Mouse (Mus musculus): ENCODE measurements around the gene Hck. TPM values are rescaled to one million over a fixed set of nuclear protein-coding genes. Genes with fewer than 3 reads are reported as not detected.

Gene Hck
- polyA plus RNA-seq, 1 experiment from 2014 or later = 1.3 TPM

- H3K9me3 ChIP-seq = no peaks in the 10 kb centered on the region
- WGBS = 60% methylated on average over 7 of the region's 7 CpGs
- no peak overlapping the region for H3K27ac ChIP-seq
- H3K4me1 ChIP-seq = peaks cover 19% of the 10 kb centered on the region
- DNase-seq (ENCODE audit: low spot score) = no peak
- H3K36me3 ChIP-seq = no peaks in the 10 kb centered on the region
- peaks cover 91% of the 10 kb centered on the region for H3K27me3 ChIP-seq (ENCODE audit: insufficient read depth, poor library complexity, severe bottlenecking)
- H3K4me3 ChIP-seq = no peak overlapping the region
These were observed 1.3 kb downstream of the Hck start for GRCm38 (mm10) chr2:153109596-153109995.

GRCm38 (mm10) chr2:153111298-153111697, 3.0 kb downstream of the Hck start:
- WGBS = 78% methylated on average over 7 of the region's 7 CpGs
- peaks cover 19% of the 10 kb centered on the region for H3K4me1 ChIP-seq
- no peak overlapping the region for H3K4me3 ChIP-seq
- no peaks in the 10 kb centered on the region for H3K36me3 ChIP-seq
- peaks cover 74% of the 10 kb centered on the region for H3K27me3 ChIP-seq (ENCODE audit: insufficient read depth, poor library complexity, severe bottlenecking)
- no peaks in the 10 kb centered on the region for H3K9me3 ChIP-seq
- no peak overlapping the region for H3K27ac ChIP-seq
- DNase-seq (ENCODE audit: low spot score) = no peak

- peaks cover 36% of the 10 kb centered on the region for H3K27me3 ChIP-seq (ENCODE audit: insufficient read depth, poor library complexity, severe bottlenecking)
These were observed 7.4 kb downstream of the Hck start for GRCm38 (mm10) chr2:153115679-153116081.

GRCm38 (mm10) chr2:153117051-153117486, 8.8 kb downstream of the Hck start:
- no peak for DNase-seq (ENCODE audit: low spot score)
- H3K27me3 ChIP-seq (ENCODE audit: insufficient read depth, poor library complexity, severe bottlenecking) = peaks cover 24% of the 10 kb centered on the region; the same call in 1 of the 2 replicates
- no peaks in the 10 kb centered on the region for H3K9me3 ChIP-seq
- no peak overlapping the region for H3K4me3 ChIP-seq
- WGBS = 80% methylated on average over 7 of the region's 7 CpGs
- H3K27ac ChIP-seq = no peak overlapping the region
- no peaks in the 10 kb centered on the region for H3K36me3 ChIP-seq
- H3K4me1 ChIP-seq = no peaks in the 10 kb centered on the region

More at GRCm38 (mm10) chr2:153115679-153116081, 7.4 kb downstream of the Hck start:
- Histone ChIP-seq H3K9me3 (no peaks in the 10 kb centered on the region), H3K36me3 (no peaks in the 10 kb centered on the region), H3K4me1 (no peaks in the 10 kb centered on the region), H3K4me3 (no peak overlapping the region), H3K27ac (no peak overlapping the region)
- 75% methylated on average over 4 of the region's 4 CpGs for WGBS
- DNase-seq (ENCODE audit: low spot score) = no peak

GRCm38 (mm10) chr2:153119488-153119887, 11.2 kb downstream of the Hck start:
- Histone ChIP-seq H3K36me3 (no peaks in the 10 kb centered on the region), H3K4me3 (no peak overlapping the region), H3K27ac (no peak overlapping the region), H3K27me3 (ENCODE audit: insufficient read depth, poor library complexity, severe bottlenecking) (peaks cover 16% of the 10 kb centered on the region; the same call in 1 of the 2 replicates), H3K9me3 (no peaks in the 10 kb centered on the region), H3K4me1 (no peaks in the 10 kb centered on the region)
- 84% methylated on average over 6 of the region's 6 CpGs for WGBS
- no peak for DNase-seq (ENCODE audit: low spot score)

GRCm38 (mm10) chr2:153120126-153120525, 11.9 kb downstream of the Hck start:
- no peak overlapping the region for H3K4me3 ChIP-seq
- no peaks in the 10 kb centered on the region for H3K36me3 ChIP-seq
- H3K27me3 ChIP-seq (ENCODE audit: insufficient read depth, poor library complexity, severe bottlenecking) = peaks cover 16% of the 10 kb centered on the region; the same call in 1 of the 2 replicates
- DNase-seq (ENCODE audit: low spot score) = no peak
- H3K27ac ChIP-seq = no peak overlapping the region
- H3K9me3 ChIP-seq = no peaks in the 10 kb centered on the region
- 68% methylated on average over 8 of the region's 8 CpGs for WGBS
- no peaks in the 10 kb centered on the region for H3K4me1 ChIP-seq

GRCm38 (mm10) chr2:153121821-153122615, 13.8 kb downstream of the Hck start:
- 67% methylated on average over 8 of the region's 8 CpGs for WGBS

GRCm38 (mm10) chr2:153122701-153123100, 14.4 kb downstream of the Hck start:
- Histone ChIP-seq H3K36me3 (no peaks in the 10 kb centered on the region), H3K4me1 (no peaks in the 10 kb centered on the region), H3K4me3 (no peak overlapping the region), H3K27ac (no peak overlapping the region), H3K9me3 (no peaks in the 10 kb centered on the region), H3K27me3 (ENCODE audit: insufficient read depth, poor library complexity, severe bottlenecking) (peaks cover 15% of the 10 kb centered on the region; the same call in 1 of the 2 replicates)
- 81% methylated on average over 7 of the region's 7 CpGs for WGBS
- DNase-seq (ENCODE audit: low spot score) = no peak

More at GRCm38 (mm10) chr2:153121821-153122615, 13.8 kb downstream of the Hck start:
- no peak overlapping the region for H3K27ac ChIP-seq
- H3K36me3 ChIP-seq = no peaks in the 10 kb centered on the region
- peaks cover 15% of the 10 kb centered on the region; the same call in 1 of the 2 replicates for H3K27me3 ChIP-seq (ENCODE audit: insufficient read depth, poor library complexity, severe bottlenecking)
- no peak for DNase-seq (ENCODE audit: low spot score)
- no peak overlapping the region for H3K4me3 ChIP-seq
- no peaks in the 10 kb centered on the region for H3K9me3 ChIP-seq
- H3K4me1 ChIP-seq = no peaks in the 10 kb centered on the region

GRCm38 (mm10) chr2:153125875-153126274, 17.6 kb downstream of the Hck start:
- no peak for DNase-seq (ENCODE audit: low spot score)
- Histone ChIP-seq H3K9me3 (no peaks in the 10 kb centered on the region), H3K27me3 (ENCODE audit: insufficient read depth, poor library complexity, severe bottlenecking) (peaks cover 37% of the 10 kb centered on the region; the same call in 1 of the 2 replicates), H3K27ac (no peak overlapping the region), H3K4me1 (no peaks in the 10 kb centered on the region), H3K36me3 (no peaks in the 10 kb centered on the region), H3K4me3 (no peak overlapping the region)
- WGBS = 48% methylated on average over 5 of the region's 5 CpGs

- H3K36me3 ChIP-seq = no peaks in the 10 kb centered on the region
- 0 out of 2 replicates have a peak, but pooled peaks cover 2% of the 10 kb centered on the region for H3K4me1 ChIP-seq
- peaks cover 26% of the 10 kb centered on the region; the same call in 1 of the 2 replicates for H3K27me3 ChIP-seq (ENCODE audit: insufficient read depth, poor library complexity, severe bottlenecking)
- H3K9me3 ChIP-seq = no peaks in the 10 kb centered on the region
- 18% methylated on average over 6 of the region's 6 CpGs for WGBS
- no peak overlapping the region for H3K4me3 ChIP-seq
- no peak for DNase-seq (ENCODE audit: low spot score)
- H3K27ac ChIP-seq = no peak overlapping the region
These were observed 22.8 kb downstream of the Hck start for GRCm38 (mm10) chr2:153131019-153131418.

GRCm38 (mm10) chr2:153134237-153134636, 26.0 kb downstream of the Hck start:
- DNase-seq (ENCODE audit: low spot score) = no peak
- WGBS = 33% methylated on average over 5 of the region's 5 CpGs

GRCm38 (mm10) chr2:153136211-153136610, 27.9 kb downstream of the Hck start:
- WGBS = 68% methylated on average over 4 of the region's 4 CpGs
- Histone ChIP-seq H3K27me3 (ENCODE audit: insufficient read depth, poor library complexity, severe bottlenecking) (no peaks in the 10 kb centered on the region), H3K36me3 (no peaks in the 10 kb centered on the region), H3K4me3 (no peak overlapping the region), H3K4me1 (peaks cover 9% of the 10 kb centered on the region), H3K27ac (no peak overlapping the region), H3K9me3 (no peaks in the 10 kb centered on the region)
- DNase-seq (ENCODE audit: low spot score) = no peak

More at GRCm38 (mm10) chr2:153134237-153134636, 26.0 kb downstream of the Hck start:
- Histone ChIP-seq H3K36me3 (no peaks in the 10 kb centered on the region), H3K27ac (no peak overlapping the region), H3K4me3 (no peak overlapping the region), H3K27me3 (ENCODE audit: insufficient read depth, poor library complexity, severe bottlenecking) (peaks cover 11% of the 10 kb centered on the region; the same call in 1 of the 2 replicates), H3K4me1 (0 out of 2 replicates have a peak, but pooled peaks cover 2% of the 10 kb centered on the region), H3K9me3 (no peaks in the 10 kb centered on the region)

GRCm38 (mm10) chr2:153139158-153139557, 30.9 kb downstream of the Hck start:
- no peak overlapping the region for H3K4me3 ChIP-seq
- no peak overlapping the region for H3K27ac ChIP-seq
- no peak for DNase-seq (ENCODE audit: low spot score)
- H3K9me3 ChIP-seq = no peaks in the 10 kb centered on the region
- peaks cover 2% of the 10 kb centered on the region; the same call in 1 of the 2 replicates for H3K27me3 ChIP-seq (ENCODE audit: insufficient read depth, poor library complexity, severe bottlenecking)
- H3K4me1 ChIP-seq = peaks cover 13% of the 10 kb centered on the region
- WGBS = 77% methylated on average over 7 of the region's 7 CpGs
- no peaks in the 10 kb centered on the region for H3K36me3 ChIP-seq
